Mouse (Mus musculus) limb, embryonic 14.5 days (tissue): ENCODE measurements around the gene Tas2r130. TPM values are rescaled to one million over a fixed set of nuclear protein-coding genes. Genes with fewer than 3 reads are reported as not detected.
"Not testable (repeated sequence)": the region's sequence is repeated elsewhere in the genome, so short reads cannot be mapped to it uniquely, and the experiment has no call there.

Experiments
- ATAC-seq: fragments of 200-750 bp; cut with Nextera tagmentation; 2 replicates; pipeline ENCODE4 v1.8.0; 2017; ENCODE audit warnings: low read depth, moderate number of reproducible peaks, moderate TSS enrichment; ENCODE audit not compliant: low FRiP score
- DNase-seq: peaks from one replicate; pipeline ENCODE4 v3.0.0-alpha.2; 2015; ENCODE audit warnings: low spot score
- H3K27ac ChIP-seq: fragments of 300-500 bp; sonication (generic); replicated peaks from 2 replicates; pipeline ENCODE4 v1.5.1; 2014; ENCODE audit warnings: low read depth, mild to moderate bottlenecking, low read length, moderate library complexity, mixed read lengths
- H3K27me3 ChIP-seq: fragments of 300-500 bp; sonication (generic); 2 replicates; pipeline ENCODE4 v1.6.1; 2014; ENCODE audit warnings: low read length, mixed read lengths; ENCODE audit not compliant: control insufficient read depth, insufficient read depth
- H3K36me3 ChIP-seq: fragments of 300-500 bp; sonication (generic); 2 replicates; pipeline ENCODE4 v1.6.1; 2014; ENCODE audit warnings: mild to moderate bottlenecking, low read length, moderate library complexity, mixed read lengths; ENCODE audit not compliant: control insufficient read depth, insufficient read depth
- H3K4me1 ChIP-seq: fragments of 300-500 bp; sonication (generic); 2 replicates; pipeline ENCODE4 v1.6.1; 2014; ENCODE audit warnings: antibody characterized with exemption, low read length, mixed read lengths; ENCODE audit not compliant: control insufficient read depth, insufficient read depth
- H3K4me2 ChIP-seq: fragments of 300-500 bp; sonication (generic); replicated peaks from 2 replicates; pipeline ENCODE4 v1.6.1; 2014; ENCODE audit warnings: low read depth, mild to moderate bottlenecking, low read length, moderate library complexity; ENCODE audit not compliant: severe bottlenecking
- H3K4me3 ChIP-seq: fragments of 300-500 bp; sonication (generic); replicated peaks from 2 replicates; pipeline ENCODE4 v1.5.1; 2014; ENCODE audit warnings: low read length
- H3K9ac ChIP-seq: fragments of 300-500 bp; sonication (generic); 2 replicates; pipeline ENCODE4 v1.6.1; 2014; ENCODE audit warnings: mild to moderate bottlenecking, low read depth, low read length, moderate library complexity; ENCODE audit not compliant: severe bottlenecking
- H3K9me3 ChIP-seq: fragments of 300-500 bp; sonication (generic); 2 replicates; pipeline ENCODE4 v1.6.1; 2016; ENCODE audit warnings: low read length; ENCODE audit not compliant: control insufficient read depth
- POLR2A ChIP-seq: fragments of 200-500 bp; IDR thresholded peaks from 2 replicates; pipeline ENCODE4 v1.8.0; 2012; ENCODE audit warnings: inconsistent platforms, mild to moderate bottlenecking, moderate library complexity, borderline replicate concordance; ENCODE audit not compliant: insufficient read depth, insufficient read length; ENCODE audit errors: extremely low read depth
- WGBS: fragments of 180-500 bp; shearing (Covaris S2); extraction: QIAGEN DNeasy Blood & Tissue Kit; methylation state at CpG from one replicate; pipeline ENCODE4 v1.1.7; 2014; 5-methylcytosine and 5-hydroxymethylcytosine counted together
- polyA plus RNA-seq, 2 experiments: library from polyadenylated mRNA; depleted of rRNA in 1 of 2; stranded (reverse) in 1 of 2; unstranded in 1 of 2; fragments of >200 nt; fragmentation: Nextera tagmentation in 1 of 2; extraction: Ambion mirVana in 1 of 2; gene quantifications; 2 replicates each; pipeline versions ENCODE4 v1.2.1 to v1.2.3; 2012 to 2014

Gene Tas2r130
- polyA plus RNA-seq (2012; rRNA removed) (not detected in 2 replicates), polyA plus RNA-seq (2014; fragmentation: Nextera tagmentation; extraction: Ambion mirVana) (not detected in 2 replicates)

DNA sequence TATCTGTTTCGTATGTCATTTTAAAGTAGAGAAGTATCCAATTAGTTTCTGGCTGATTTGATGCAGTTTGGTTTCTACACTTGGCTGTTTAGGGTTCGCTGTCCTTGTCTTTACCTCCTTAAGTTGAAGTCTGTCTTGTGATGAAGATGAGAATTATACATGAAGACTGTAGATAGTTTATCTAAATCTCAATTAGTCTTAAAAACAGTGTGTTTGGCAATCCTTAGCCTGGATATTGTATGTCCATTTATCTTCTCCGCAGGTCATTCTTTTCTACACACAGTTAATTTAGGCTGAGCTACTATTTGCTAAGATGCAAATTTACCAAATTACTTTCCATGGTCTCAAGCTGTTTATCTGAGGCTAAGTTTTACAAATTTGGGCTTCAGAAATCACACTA is at the start of gene Tas2r130:
Gene Tas2r130 (minus strand): TSS at position 101 of the 400 bp plus-strand sequence.
- TF ChIP-seq POLR2A = no peak
- DNase-seq (no peak), ATAC-seq (no peak)
- no peaks in the 10 kb centered on the region for H3K27me3 ChIP-seq
- no peaks in the 10 kb centered on the region for H3K36me3 ChIP-seq
- H3K4me3 ChIP-seq = no peak within 1 kb of the TSS
- H3K27ac ChIP-seq = no peak within 1 kb of the TSS
- no peaks in the 10 kb centered on the region for H3K4me1 ChIP-seq
- H3K9me3 ChIP-seq = no peaks in the 10 kb centered on the region
- H3K9ac ChIP-seq = no peak within 1 kb of the TSS
- 75% methylated on average over 3 of the region's 3 CpGs for WGBS
- no peak within 1 kb of the TSS for H3K4me2 ChIP-seq

DNA sequence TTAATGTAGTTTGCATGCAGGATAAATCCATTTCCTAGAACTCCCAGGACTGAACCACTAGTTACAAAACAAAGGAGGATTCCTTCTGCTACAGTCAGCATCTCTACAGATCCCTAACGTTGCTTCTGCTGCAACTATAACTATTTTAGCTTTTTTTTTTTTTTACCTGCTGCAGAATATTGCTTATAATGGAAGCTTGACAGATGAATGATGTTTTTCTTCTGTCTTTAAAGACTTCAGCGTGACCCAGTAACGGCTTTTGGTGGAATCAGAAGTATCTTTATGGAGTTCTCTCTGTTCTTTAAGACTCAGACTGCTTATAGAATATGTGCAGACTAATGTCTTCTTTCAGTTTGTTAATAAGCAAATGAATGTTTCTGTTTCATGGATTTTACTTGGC is 48.1 kb upstream of the Tas2r130 start, which contains the start of gene Tas2r106:
Gene Tas2r106 (minus strand): TSS at position 101 of the 400 bp plus-strand sequence.
- Histone ChIP-seq H3K27ac (no peak within 1 kb of the TSS), H3K27me3 (no peaks in the 10 kb centered on the region), H3K9me3 (0 out of 2 replicates have a peak, but pooled peaks cover 5% of the 10 kb centered on the region), H3K36me3 (no peaks in the 10 kb centered on the region), H3K4me2 (no peak within 1 kb of the TSS), H3K9ac (no peak within 1 kb of the TSS), H3K4me1 (no peaks in the 10 kb centered on the region), H3K4me3 (no peak within 1 kb of the TSS)
- no peak for TF ChIP-seq POLR2A
- 67% methylated on average over 3 of the region's 3 CpGs for WGBS
- no peak for ATAC-seq
- DNase-seq = no peak

DNA sequence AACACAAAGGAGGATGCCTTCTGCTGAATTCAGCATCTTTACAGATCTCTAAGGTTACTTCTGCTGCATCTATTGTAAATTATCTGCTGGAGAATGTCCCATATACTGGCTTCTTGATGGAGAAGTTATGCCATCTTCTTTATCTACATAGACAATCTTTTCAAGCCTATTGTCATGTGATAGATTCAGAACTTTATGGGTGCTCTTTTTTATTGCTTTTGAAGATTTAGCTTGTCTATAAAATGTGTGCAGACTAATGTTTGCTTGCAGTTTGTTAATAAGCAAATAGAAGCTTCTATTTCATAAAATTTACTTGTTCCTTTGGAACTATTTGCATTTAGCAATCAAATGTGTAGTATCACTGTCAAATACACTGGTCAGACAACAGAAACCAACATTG is 29.3 kb upstream of the Tas2r130 start, which contains the start of gene Tas2r107:
Gene Tas2r107 (minus strand): TSS at position 101 of the 400 bp plus-strand sequence.
- no peak for DNase-seq

DNA sequence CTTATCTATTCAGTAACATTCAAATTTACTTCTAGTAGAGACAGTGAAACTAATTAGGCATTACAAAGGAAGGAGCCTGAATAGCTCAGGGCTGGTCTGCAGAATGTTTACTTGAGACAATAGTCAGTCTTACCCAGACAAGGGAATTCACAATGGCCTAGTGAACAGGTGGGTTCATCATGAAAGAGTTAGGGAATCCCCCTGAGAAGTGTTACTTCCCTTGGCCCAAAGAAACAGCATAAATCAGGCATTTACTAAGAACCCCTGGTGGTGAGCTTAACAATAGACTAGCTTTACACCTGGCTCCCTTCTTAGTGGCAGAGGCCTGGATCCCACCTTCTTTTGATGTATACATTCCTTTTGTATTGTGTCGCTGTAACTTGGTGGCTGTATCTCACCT is 20.8 kb downstream of the Tas2r130 start:
- H3K4me3 ChIP-seq, H3K27ac ChIP-seq, H3K4me1 ChIP-seq, H3K36me3 ChIP-seq, DNase-seq, H3K9ac ChIP-seq, H3K27me3 ChIP-seq, H3K4me2 ChIP-seq, ATAC-seq: not testable (repeated sequence)
- WGBS = 88% methylated on average over 1 of the region's 1 CpGs
- H3K9me3 ChIP-seq = peaks cover 13% of the 10 kb centered on the region; the same call in 1 of the 2 replicates

More for the DNA sequence above, 29.3 kb upstream of the Tas2r130 start, which contains the start of gene Tas2r107:
- Histone ChIP-seq H3K27ac (no peak within 1 kb of the TSS), H3K27me3 (no peaks in the 10 kb centered on the region), H3K9me3 (0 out of 2 replicates have a peak, but pooled peaks cover 2% of the 10 kb centered on the region), H3K4me1 (no peaks in the 10 kb centered on the region), H3K9ac (no peak within 1 kb of the TSS), H3K36me3 (no peaks in the 10 kb centered on the region), H3K4me3 (no peak within 1 kb of the TSS), H3K4me2 (no peak within 1 kb of the TSS)
- TF ChIP-seq POLR2A = no peak
- ATAC-seq = no peak

- Histone ChIP-seq H3K36me3 (no peaks in the 10 kb centered on the region), H3K27ac (no peak overlapping the region), H3K27me3 (no peaks in the 10 kb centered on the region), H3K9ac (no peak overlapping the region), H3K4me3 (no peak overlapping the region), H3K4me2 (no peak overlapping the region), H3K9me3 (peaks cover 8% of the 10 kb centered on the region; the same call in 1 of the 2 replicates), H3K4me1 (no peaks in the 10 kb centered on the region)
- TF ChIP-seq POLR2A = no peak
- no peak for DNase-seq
- WGBS = 86% methylated on average over 4 of the region's 4 CpGs
- ATAC-seq = no peak
These were observed 25.9 kb downstream of the Tas2r130 start for GRCm38 (mm10) chr6:131604821-131605220.

Other genes with a start within 250 kb of the Tas2r130 start
- 153 and 219 TPM in 2 replicates for gene Ybx3, start 242.4 kb downstream of the Tas2r130 start, polyA plus RNA-seq (2012; rRNA removed)
- 77.9 and 88.7 TPM in 2 replicates for gene Ybx3, start 242.4 kb downstream of the Tas2r130 start, polyA plus RNA-seq (2014; fragmentation: Nextera tagmentation; extraction: Ambion mirVana)
- not detected in 2 replicates for gene 5430401F13Rik, start 144.5 kb downstream of the Tas2r130 start, polyA plus RNA-seq (2012; rRNA removed)
- gene 5430401F13Rik, start 144.5 kb downstream of the Tas2r130 start, polyA plus RNA-seq (2014; fragmentation: Nextera tagmentation; extraction: Ambion mirVana) = not detected in 2 replicates
- not detected in 2 replicates for gene Gm6619, start 144.5 kb downstream of the Tas2r130 start, polyA plus RNA-seq (2012; rRNA removed)
- gene Gm6619, start 144.5 kb downstream of the Tas2r130 start, polyA plus RNA-seq (2014; fragmentation: Nextera tagmentation; extraction: Ambion mirVana) = not detected in 2 replicates
- not detected in 2 replicates for gene Tas2r107, start 29.2 kb upstream of the Tas2r130 start, polyA plus RNA-seq (2012; rRNA removed)
- gene Tas2r107, start 29.2 kb upstream of the Tas2r130 start, polyA plus RNA-seq (2014; fragmentation: Nextera tagmentation; extraction: Ambion mirVana) = not detected in 2 replicates
- gene Tas2r106, start 48.0 kb upstream of the Tas2r130 start, polyA plus RNA-seq (2012; rRNA removed) = not detected in 2 replicates
- not detected in 2 replicates for gene Tas2r106, start 48.0 kb upstream of the Tas2r130 start, polyA plus RNA-seq (2014; fragmentation: Nextera tagmentation; extraction: Ambion mirVana)
- not detected in 2 replicates for gene Tas2r104, start 54.8 kb upstream of the Tas2r130 start, polyA plus RNA-seq (2012; rRNA removed)
- not detected in 2 replicates for gene Tas2r104, start 54.8 kb upstream of the Tas2r130 start, polyA plus RNA-seq (2014; fragmentation: Nextera tagmentation; extraction: Ambion mirVana)
- gene Tas2r105, start 56.6 kb upstream of the Tas2r130 start, polyA plus RNA-seq (2012; rRNA removed) = not detected in 2 replicates
- gene Tas2r105, start 56.6 kb upstream of the Tas2r130 start, polyA plus RNA-seq (2014; fragmentation: Nextera tagmentation; extraction: Ambion mirVana) = not detected in 2 replicates
- not detected in 2 replicates for gene Tas2r114, start 59.2 kb upstream of the Tas2r130 start, polyA plus RNA-seq (2012; rRNA removed)
- gene Tas2r114, start 59.2 kb upstream of the Tas2r130 start, polyA plus RNA-seq (2014; fragmentation: Nextera tagmentation; extraction: Ambion mirVana) = not detected in 2 replicates